ENCODE assay signal across 19 mouse cellular contexts in the genomic region with DNA sequence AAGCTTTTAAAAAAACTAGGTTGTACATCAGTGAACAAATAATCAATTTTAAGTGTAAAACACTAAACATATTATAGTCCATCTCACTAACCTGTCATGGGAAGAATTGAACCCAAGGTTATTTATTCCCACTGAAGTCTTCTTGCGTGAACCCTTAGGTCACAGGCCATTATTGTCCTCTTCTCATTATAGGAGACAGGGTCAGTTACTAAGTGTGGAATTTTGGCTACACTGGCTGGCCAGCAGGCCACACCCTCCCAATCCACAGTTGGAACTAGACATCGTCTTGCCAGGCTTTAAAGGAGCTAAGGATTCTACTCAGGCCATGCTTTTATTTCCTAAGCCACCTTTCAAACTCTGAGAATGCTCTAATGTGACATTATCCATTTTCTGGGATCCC. TPM values are rescaled to one million over a fixed set of nuclear protein-coding genes. Genes with fewer than 3 reads are reported as not detected.
DNase-seq lines count a peak whose midpoint lies in the region; ATAC-seq and TF ChIP-seq lines count a peak whose summit lies in the region.
"Had no signal": no experiment of that assay in that cellular context is flagged by ENCODE, and none has a peak within 500 bp of the region (broad histone marks: within the 10 kb centered on the region; RNA-seq: fewer than 3 reads in every experiment).

No protein-coding gene starts in this region.

- no peak overlapping the region for H3K4me2 ChIP-seq in midbrain, embryonic 11.5 days
- no peak overlapping the region for H3K4me2 ChIP-seq in midbrain, embryonic 15.5 days
- H3K4me2 ChIP-seq: forebrain, embryonic 13.5 days; forebrain, embryonic 15.5 days had no signal

- H3K9me3 ChIP-seq in midbrain, embryonic 11.5 days (ENCODE audit: control insufficient read depth, low read length) = no peaks in the 10 kb centered on the region
- no peaks in the 10 kb centered on the region for H3K9me3 ChIP-seq in midbrain, embryonic 15.5 days
- no peaks in the 10 kb centered on the region for H3K9me3 ChIP-seq in MEL (replicated peaks; ENCODE audit: insufficient read depth, low read length)
- H3K9me3 ChIP-seq: forebrain, embryonic 13.5 days; forebrain, embryonic 15.5 days; G1E had no signal

- H3K4me3 ChIP-seq in midbrain, embryonic 11.5 days (ENCODE audit: low read depth, low read length) = no peak overlapping the region
- H3K4me3 ChIP-seq in midbrain, embryonic 15.5 days = no peak overlapping the region
- no peak overlapping the region for H3K4me3 ChIP-seq in MEL (ENCODE audit: control insufficient read depth in 1 of 2, insufficient read depth in 1 of 2, low read depth in 2 of 2, low read length in 2 of 2)
- no peak overlapping the region for H3K4me3 ChIP-seq in lung, adult 2 months (replicated peaks; ENCODE audit: extremely low read depth, low read depth, low read length)
- H3K4me3 ChIP-seq: forebrain, embryonic 13.5 days; forebrain, embryonic 15.5 days had no signal

- H3K27ac ChIP-seq in midbrain, embryonic 11.5 days (ENCODE audit: low read depth, low read length) = no peak overlapping the region
- H3K27ac ChIP-seq in midbrain, embryonic 15.5 days = no peak overlapping the region
- H3K27ac ChIP-seq in MEL (ENCODE audit: control insufficient read depth, low read depth, low read length) = no peak overlapping the region
- H3K27ac ChIP-seq: forebrain, embryonic 13.5 days; forebrain, embryonic 15.5 days had no signal

- peaks cover 19% of the 10 kb centered on the region for H3K79me2 ChIP-seq in MEL (ENCODE audit: control insufficient read depth, insufficient read depth, low read length, poor library complexity)

- no peak for TF ChIP-seq RAD21 in MEL (IDR thresholded peaks at IDR 0.05; ENCODE audit: low read depth, low read length)

- TF ChIP-seq POLR2A in MEL (IDR thresholded peaks at IDR 0.05; ENCODE audit: control insufficient read depth in 1 of 2, insufficient read depth in 1 of 2, low read depth in 1 of 2, low read length in 2 of 2, poor library complexity in 1 of 2) = peak in 1 of 2 experiments; percentile 52; a peak in 2 of 4 replicates
- TF ChIP-seq POLR2A in lung, adult 2 months (IDR thresholded peaks at IDR 0.05; ENCODE audit: borderline replicate concordance, extremely low read depth, low read depth, low read length) = no peak

- no peak for TF ChIP-seq CTCF in MEL (IDR thresholded peaks at IDR 0.05 in 2 of 3, conservative IDR thresholded peaks at IDR 0.05 in 1 of 3; ENCODE audit: control insufficient read depth in 1 of 3, insufficient read depth in 1 of 3, low read depth in 2 of 3, low read length in 3 of 3, poor library complexity in 1 of 3, severe bottlenecking in 1 of 3)
- no peak for TF ChIP-seq CTCF in lung, adult 2 months (IDR thresholded peaks at IDR 0.05; ENCODE audit: insufficient read depth, low read length)

- no peak for ATAC-seq in midbrain, embryonic 11.5 days (ENCODE audit: low FRiP score)
- ATAC-seq in midbrain, embryonic 15.5 days (replicated peaks) = no peak
- ATAC-seq in inflammation-experienced regulatory T-cells, adult 6 months = no peak
- ATAC-seq: forebrain, embryonic 13.5 days; forebrain, embryonic 15.5 days; forebrain, postnatal 0 days had no signal

- no peak for TF ChIP-seq EP300 in MEL (IDR thresholded peaks at IDR 0.05; ENCODE audit: low read depth in 1 of 2, low read length in 2 of 2)

- peaks cover 10% of the 10 kb centered on the region; the same call in 1 of the 2 replicates for H3K4me1 ChIP-seq in midbrain, embryonic 11.5 days (ENCODE audit: control insufficient read depth, insufficient read depth, low read length)
- peaks cover 23% of the 10 kb centered on the region for H3K4me1 ChIP-seq in midbrain, embryonic 15.5 days
- H3K4me1 ChIP-seq in MEL (ENCODE audit: control insufficient read depth in 1 of 2, insufficient read depth in 2 of 2, low read length in 2 of 2) = peaks cover 0 to 12% of the 10 kb centered on the region in 2 experiments; a peak in 2 of 4 replicates
- H3K4me1 ChIP-seq in lung, adult 2 months (ENCODE audit: control insufficient read depth, insufficient read depth, low read length) = no peaks in the 10 kb centered on the region

- peak; percentile 81 for DNase-seq in midbrain, embryonic 11.5 days (ENCODE audit: low spot score, missing footprints)
- no peak for DNase-seq in MEL (ENCODE audit: low read depth, low spot score)
- no peak for DNase-seq in lung, adult 2 months
- DNase-seq: adrenal gland, adult 2 months; adrenal gland, postnatal 10 days; adrenal gland, postnatal 25 days; cerebellum, adult 11 months; cerebellum, adult 18-20 months; cerebellum, adult 8-10 months; cerebellum, adult 9-11 months; cerebellum, postnatal 14 days; cerebellum, postnatal 36 days; embryo, embryonic 11 days; forebrain, postnatal 0 days had no signal

- peaks cover 20% of the 10 kb centered on the region for H3K36me3 ChIP-seq in midbrain, embryonic 11.5 days (ENCODE audit: control insufficient read depth, insufficient read depth, low read length)
- peaks cover 19% of the 10 kb centered on the region for H3K36me3 ChIP-seq in midbrain, embryonic 15.5 days (replicated peaks)
- peaks cover 16 to 18% of the 10 kb centered on the region in 2 experiments for H3K36me3 ChIP-seq in MEL (ENCODE audit: control insufficient read depth in 1 of 2, insufficient read depth in 2 of 2, low read length in 2 of 2)

- 77% methylated on average over 2 of the region's 2 CpGs for WGBS in midbrain, embryonic 11.5 days
- 68% methylated on average over 2 of the region's 2 CpGs for WGBS in midbrain, embryonic 15.5 days
- WGBS in lung, adult 2 months = 60% methylated on average over 2 of the region's 2 CpGs

- no peaks in the 10 kb centered on the region for H3K27me3 ChIP-seq in midbrain, embryonic 11.5 days (ENCODE audit: control insufficient read depth, insufficient read depth, low read length)
- H3K27me3 ChIP-seq in midbrain, embryonic 15.5 days (replicated peaks) = no peaks in the 10 kb centered on the region
- no peaks in the 10 kb centered on the region for H3K27me3 ChIP-seq in MEL (ENCODE audit: control insufficient read depth in 1 of 2, insufficient read depth in 2 of 2, low read length in 2 of 2)
- H3K27me3 ChIP-seq: forebrain, embryonic 13.5 days; forebrain, embryonic 15.5 days had no signal

- H3K9ac ChIP-seq in midbrain, embryonic 11.5 days (ENCODE audit: low read length) = no peak overlapping the region
- no peak overlapping the region for H3K9ac ChIP-seq in midbrain, embryonic 15.5 days
- no peak overlapping the region for H3K9ac ChIP-seq in MEL (ENCODE audit: control insufficient read depth, low read depth, low read length, poor library complexity, severe bottlenecking)
- H3K9ac ChIP-seq: forebrain, embryonic 13.5 days; forebrain, embryonic 15.5 days; forebrain, postnatal 0 days had no signal

TF ChIP-seq in MEL, 35 proteins besides CTCF, POLR2A, EP300 and RAD21:
- TF ChIP-seq UBTF (IDR thresholded peaks at IDR 0.05; ENCODE audit: borderline replicate concordance, insufficient read depth, low read depth, low read length) (no peak), MAZ (IDR thresholded peaks at IDR 0.05; ENCODE audit: low read depth, low read length) (no peak), POLR2AphosphoS2 (IDR thresholded peaks at IDR 0.05; ENCODE audit: low read length) (peak; percentile 87)

RNA-seq across cellular contexts. Expression of gene Rpl34, which starts 4.5 kb away (rescaled TPM):
- 646 and 740 TPM in 2 replicates for polyA plus RNA-seq in midbrain, embryonic 11.5 days (2014; fragmentation: Nextera tagmentation; extraction: Ambion mirVana)
- polyA plus RNA-seq in midbrain, embryonic 15.5 days (2015; fragmentation: Nextera tagmentation; extraction: Ambion mirVana) = 524 and 551 TPM in 2 replicates
- total RNA-seq in MEL (2012; rRNA removed) = 1,619 and 1,639 TPM in 2 replicates
- polyA plus RNA-seq in MEL (2012; ENCODE audit: insufficient read depth in 1 of 2, insufficient read length in 2 of 2, low read depth in 1 of 2, low replicate concordance in 2 of 2, missing spikeins in 1 of 2) = 100 to 1,000 TPM; 451 to 895 TPM
- 1,000 to 10,000 TPM; 1,409 to 2,029 (median 2,022) TPM for polyA plus RNA-seq in inflammation-experienced regulatory T-cells, adult 6 months (2017; shearing (Covaris generic))
- polyA plus RNA-seq in lung, adult 2 months (2012; rRNA removed) = 813 and 1,105 TPM in 2 replicates

RNA-seq across cellular contexts. Expression of gene Ostc, which starts 16.5 kb away (rescaled TPM):
- 323 and 331 TPM in 2 replicates for polyA plus RNA-seq in midbrain, embryonic 11.5 days (2014; fragmentation: Nextera tagmentation; extraction: Ambion mirVana)
- polyA plus RNA-seq in midbrain, embryonic 15.5 days (2015; fragmentation: Nextera tagmentation; extraction: Ambion mirVana) = 198 and 209 TPM in 2 replicates
- total RNA-seq in MEL (2012; rRNA removed) = 185 and 196 TPM in 2 replicates
- 100 to 1,000 TPM in 1 of 2 experiments, not detected in 1; 199 TPM for polyA plus RNA-seq in MEL (2012; ENCODE audit: insufficient read depth in 1 of 2, insufficient read length in 2 of 2, low read depth in 1 of 2, low replicate concordance in 2 of 2, missing spikeins in 1 of 2)
- polyA plus RNA-seq in inflammation-experienced regulatory T-cells, adult 6 months (2017; shearing (Covaris generic)) = 100 to 1,000 TPM; 188 to 262 (median 188) TPM
- polyA plus RNA-seq in lung, adult 2 months (2012; rRNA removed) = 29.2 and 43.9 TPM in 2 replicates
